Mouse (Mus musculus) testis, postnatal 14 days (tissue): ENCODE measurements around the gene Pmepa1.

Experiments
- DNase-seq: peaks from one replicate; pipeline ENCODE4 v3.0.0; 2021; ENCODE audit warnings: low spot score

Pmepa1 gene

GRCm38 (mm10) chr2:173225906-173226305 is 50.4 kb downstream of the Pmepa1 start:
- DNase-seq: no peak

- no peak for DNase-seq
Measured at GRCm38 (mm10) chr2:173224832-173225231, 51.5 kb downstream of the Pmepa1 start.

DNA sequence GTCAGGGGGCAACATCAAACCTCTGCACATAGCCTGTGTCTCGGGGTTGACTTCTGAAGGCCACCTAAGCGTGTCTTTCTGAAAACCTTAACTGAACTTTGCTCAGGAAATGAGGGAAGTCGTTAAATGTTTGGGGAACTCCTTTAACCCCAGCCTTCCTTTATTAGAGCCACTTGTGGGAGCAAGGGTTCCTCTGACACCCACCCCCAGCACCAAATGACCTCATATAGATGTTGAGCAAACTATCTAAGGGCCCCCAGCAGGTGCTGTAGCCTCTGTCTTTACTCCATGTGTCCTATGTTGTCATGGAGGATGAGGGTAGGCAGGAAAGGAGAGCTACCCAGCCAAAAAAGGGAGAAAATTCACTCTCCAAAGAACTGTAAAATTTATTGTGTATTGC is 52.2 kb downstream of the Pmepa1 start:
- no peak for DNase-seq

DNA sequence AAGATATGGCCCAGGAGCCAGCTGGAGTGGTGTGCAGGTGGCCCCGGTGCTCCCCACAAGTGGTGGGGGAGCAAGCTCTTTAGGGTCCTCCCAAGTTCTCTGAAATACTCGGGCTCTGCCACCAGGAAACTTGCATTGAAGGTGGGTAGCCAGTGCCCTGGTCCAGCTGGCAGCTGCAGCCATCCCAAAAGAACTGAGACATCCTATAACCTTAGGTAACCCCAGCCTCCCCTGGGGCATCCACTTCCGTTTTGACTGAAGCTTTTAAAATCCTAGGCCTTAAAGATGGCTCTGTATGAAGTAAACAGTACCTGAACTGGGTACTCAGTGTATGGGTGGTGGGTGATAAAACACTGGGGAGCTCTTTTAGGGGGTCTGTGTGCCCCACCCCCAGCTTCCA is 52.8 kb downstream of the Pmepa1 start:
- DNase-seq: no peak

GRCm38 (mm10) chr2:173220754-173221153 is 55.6 kb downstream of the Pmepa1 start:
- no peak for DNase-seq

DNA sequence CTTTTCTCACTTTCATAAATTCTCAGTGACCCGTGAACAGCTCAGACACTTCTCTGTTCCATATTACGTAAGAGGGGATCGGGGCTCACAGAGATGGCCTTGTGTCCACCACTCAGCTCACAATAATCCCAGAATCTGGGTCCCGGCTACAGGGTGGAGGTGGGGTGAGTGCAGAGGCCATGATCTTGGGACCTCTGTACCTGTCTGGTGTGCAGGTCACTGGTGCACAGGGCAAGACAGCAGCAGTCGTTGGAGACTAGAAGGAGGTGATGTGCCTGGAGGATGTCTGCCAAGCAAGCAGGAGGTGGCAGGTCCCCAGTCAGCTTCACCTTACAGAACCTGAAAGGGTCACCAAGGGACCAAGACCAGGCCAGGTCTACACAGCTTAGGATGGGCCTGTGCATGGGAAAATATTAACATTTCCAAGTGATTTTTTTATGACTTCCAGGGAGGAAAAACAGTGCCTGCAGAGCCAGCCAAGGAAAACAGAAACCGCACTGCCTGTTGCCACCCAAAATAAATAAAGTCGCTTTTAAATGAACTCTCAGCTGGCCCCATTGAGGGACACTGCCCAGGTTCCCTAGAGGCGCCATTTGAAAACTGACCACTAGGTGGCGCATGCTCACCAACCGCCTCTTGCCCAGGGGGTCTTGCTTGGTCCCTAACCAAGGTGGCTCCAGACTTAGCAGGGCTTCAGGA is 56.9 kb downstream of the Pmepa1 start:
- DNase-seq: no peak

- no peak for DNase-seq
Measured at GRCm38 (mm10) chr2:173218416-173219141, 57.8 kb downstream of the Pmepa1 start, which contains the start of gene Zbp1. Zbp1 (minus strand) TSS chr2:173218923.

GRCm38 (mm10) chr2:173217763-173218258 is 58.5 kb downstream of the Pmepa1 start:
- DNase-seq: no peak

- DNase-seq: no peak
Measured at GRCm38 (mm10) chr2:173217246-173217645, 59.1 kb downstream of the Pmepa1 start.

DNA sequence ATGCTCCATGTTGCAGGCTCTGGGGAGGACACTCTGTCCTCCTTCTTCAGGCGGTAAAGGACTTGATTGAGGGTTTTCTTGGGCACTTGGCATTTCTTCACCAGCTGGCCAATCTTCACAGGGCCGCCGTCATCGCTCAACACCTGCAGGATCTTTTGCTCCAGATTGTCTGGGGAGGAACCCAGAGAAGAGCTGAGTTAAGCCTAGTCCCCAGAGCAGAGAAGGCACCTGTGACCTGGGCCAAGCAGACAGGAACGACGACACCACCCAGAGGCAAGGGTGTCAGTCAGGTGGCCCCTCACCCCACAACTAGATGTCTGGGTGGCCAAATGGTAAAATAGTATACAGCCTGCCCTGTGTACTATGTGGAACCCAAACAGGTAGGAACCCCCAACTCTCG is 59.5 kb downstream of the Pmepa1 start:
- DNase-seq: no peak

DNA sequence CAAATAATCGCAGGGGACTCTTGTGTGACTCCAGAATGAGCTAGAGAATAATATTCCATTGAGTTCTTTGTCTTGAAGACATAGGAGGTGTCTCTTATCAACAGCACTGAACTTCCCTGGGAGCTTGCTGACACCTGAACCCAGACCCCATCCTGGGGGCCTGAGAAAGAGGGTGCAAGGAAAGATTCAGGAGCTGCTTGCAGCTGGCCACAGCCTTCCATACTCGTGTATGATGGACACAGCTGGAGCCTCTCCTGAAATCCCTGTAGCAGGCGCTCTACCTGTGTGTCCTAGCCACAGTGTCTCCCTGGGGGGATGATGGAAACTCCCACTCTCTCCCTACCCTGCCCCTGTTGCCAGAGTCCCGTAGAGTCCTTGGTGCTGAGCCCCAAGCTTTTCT is 64.1 kb downstream of the Pmepa1 start:
- no peak for DNase-seq

DNA sequence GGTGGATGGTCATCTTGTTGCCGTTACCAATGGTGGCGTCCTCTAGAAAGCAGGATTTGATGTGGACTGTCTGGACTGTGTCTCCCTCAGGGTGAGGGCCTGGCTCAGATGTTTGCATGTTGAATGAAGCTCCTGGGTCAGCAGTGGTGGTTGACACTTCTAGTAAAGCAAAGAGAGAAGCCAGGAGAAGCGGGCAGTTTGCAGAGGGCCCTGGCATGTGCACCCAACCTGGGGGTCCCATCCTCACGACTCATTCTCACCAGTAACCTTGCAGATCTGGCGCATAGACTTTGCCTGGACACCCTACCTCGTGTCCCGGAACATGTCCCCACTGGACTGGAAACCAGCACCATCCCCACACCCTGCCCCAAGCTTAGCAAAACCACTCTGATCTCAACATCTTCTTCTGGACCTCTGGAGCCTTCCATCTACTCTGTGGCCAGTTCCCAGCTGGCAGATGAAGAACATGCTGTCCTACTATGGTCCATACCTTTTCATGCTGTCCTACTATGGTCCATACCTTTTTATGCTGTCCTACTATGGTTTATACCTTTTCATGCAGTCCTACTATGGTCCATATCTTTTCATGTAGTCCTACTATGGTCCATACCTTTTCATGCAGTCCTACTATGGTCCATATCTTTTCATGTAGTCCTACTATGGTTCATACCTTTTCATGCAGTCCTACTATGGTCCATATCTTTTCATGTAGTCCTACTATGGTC is 67.1 kb downstream of the Pmepa1 start:
- DNase-seq: no peak

DNA sequence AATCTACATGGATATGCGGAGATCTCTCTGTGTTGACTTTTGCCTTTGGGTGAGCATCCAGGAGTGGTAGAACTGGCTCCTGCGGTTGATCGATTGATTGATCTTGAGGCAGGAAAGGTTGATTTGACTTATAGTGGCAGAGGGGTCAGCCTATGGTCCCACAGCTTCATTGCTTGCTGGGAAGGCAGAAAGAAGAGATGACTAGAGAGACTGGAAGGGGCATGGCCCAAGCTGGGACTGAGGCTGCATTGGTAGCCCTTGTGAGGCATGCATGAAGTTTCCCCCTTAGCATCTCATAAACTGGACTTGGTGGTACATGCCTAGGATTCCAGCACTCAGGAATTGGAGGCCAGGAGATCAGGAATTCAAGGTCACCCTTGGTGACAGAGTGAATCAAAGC is 69.3 kb downstream of the Pmepa1 start:
- DNase-seq: no peak

DNA sequence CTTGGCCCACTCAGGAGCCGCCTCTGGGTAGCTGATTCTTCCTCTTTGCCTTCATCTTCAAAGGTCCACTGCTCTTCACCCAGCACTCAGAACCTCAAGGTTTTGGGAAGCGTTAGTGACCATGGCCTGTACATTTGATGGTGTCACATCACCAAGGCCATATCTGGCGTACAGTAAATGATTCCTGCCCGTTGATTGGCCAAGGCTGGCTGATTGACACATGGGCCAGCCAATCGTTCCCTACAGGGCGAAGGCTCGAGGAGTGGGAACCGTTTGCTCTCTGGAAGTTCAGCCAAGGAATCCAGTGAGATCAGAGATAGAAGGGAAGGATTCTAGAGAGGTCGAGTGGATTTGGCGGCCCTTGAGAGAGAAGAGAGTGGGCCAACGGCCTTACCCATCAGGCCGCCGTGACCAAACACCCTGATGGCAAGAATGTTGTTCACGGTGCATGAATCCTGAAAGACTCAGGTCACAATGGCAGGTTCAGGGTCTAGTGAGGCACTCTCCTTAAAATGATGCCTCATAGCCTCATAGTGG is 70.7 kb downstream of the Pmepa1 start:
- peak; percentile 77 for DNase-seq

GRCm38 (mm10) chr2:173204671-173205070 is 71.7 kb downstream of the Pmepa1 start:
- DNase-seq: no peak

GRCm38 (mm10) chr2:173203726-173204125 is 72.6 kb downstream of the Pmepa1 start:
- DNase-seq: no peak

- DNase-seq: no peak
Measured at GRCm38 (mm10) chr2:173202924-173203689, 73.2 kb downstream of the Pmepa1 start.

- DNase-seq: no peak
Measured at GRCm38 (mm10) chr2:173194796-173195195, 81.5 kb downstream of the Pmepa1 start.

DNA sequence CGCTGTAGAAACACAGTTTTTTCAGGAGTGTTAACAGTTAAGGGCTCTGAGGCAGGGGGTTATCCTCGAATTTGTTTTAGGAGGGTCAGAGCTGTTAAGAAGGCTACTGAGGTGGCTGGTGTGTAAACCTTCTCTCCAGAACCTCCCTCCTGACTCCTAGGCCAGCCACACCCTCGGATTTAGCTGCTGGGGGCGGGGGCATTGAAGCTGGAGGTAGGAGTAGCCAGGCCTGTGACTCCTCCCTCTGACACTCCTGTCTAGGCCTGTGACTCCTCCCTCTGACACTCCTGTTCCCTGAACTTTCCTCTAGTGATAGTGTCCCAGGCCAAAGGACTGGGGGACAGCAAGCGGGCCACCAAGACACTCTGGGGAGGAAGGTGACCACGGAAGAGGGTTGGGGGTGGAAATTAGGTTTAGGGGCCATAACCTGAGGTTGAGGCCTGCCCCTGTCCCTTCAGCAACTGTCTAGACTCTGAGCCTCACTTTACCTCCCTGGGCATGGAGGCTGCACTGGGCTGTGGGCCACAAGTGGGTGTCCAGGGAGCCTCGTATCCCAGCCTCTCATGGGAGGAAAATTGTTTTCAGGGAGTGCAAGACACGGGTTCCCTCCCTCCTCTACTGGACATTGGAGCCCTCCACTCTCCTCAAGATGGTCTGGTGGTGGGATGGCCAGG is 89.0 kb downstream of the Pmepa1 start:
- no peak for DNase-seq

DNA sequence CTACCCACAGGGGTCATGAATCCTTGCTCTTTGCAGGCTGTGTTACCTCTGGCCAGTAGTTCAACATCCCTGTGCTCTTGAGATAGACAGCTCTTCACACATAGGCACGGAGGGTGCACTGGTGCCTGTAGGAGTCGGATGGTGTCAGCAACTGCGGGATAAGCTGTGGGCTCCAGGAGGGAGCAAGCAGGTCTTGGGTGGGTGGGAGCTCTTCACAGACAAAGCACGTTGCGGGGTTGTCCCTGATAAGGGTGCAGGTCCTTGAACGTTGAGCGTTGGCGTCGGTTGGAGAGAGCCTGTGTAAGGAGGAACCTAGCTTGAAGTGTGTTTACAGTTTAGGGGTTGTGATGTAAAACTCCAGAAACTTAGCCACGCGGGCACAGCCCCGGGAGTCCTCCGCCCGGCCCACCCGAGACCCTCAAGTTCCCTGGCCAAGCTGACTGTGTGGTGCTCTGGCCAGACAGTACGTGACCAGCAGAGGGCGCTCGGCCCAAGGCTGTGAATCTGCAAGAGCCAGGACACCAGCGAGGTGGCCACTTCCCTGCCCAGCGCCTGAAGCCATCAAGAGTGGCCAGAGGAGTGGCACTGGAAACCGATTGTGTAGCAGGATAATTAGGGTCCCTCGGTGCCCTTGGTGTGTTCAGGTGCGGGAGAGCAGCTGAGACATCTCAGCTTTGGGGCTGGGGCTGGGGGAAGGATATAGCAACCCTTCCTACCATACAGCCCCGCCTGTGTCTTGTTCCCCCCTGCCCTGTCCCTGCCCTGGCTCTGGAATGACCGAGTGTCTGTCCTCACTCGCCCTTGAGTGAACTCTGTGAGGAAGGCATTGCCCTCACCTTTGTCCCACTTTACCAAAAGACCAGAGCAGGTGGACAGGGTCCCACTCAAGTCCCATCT is 90.0 kb downstream of the Pmepa1 start:
- DNase-seq: peak; percentile 81
